Mouse (Mus musculus) CD4-positive, CD25-positive, alpha-beta regulatory T cell, adult 2 months (primary cell): ENCODE data around the gene Rnase2a.
A peak's percentile ranks its signal among the peaks of the same experiment; 100 is the strongest.
"Not testable (repeated sequence)": the region's sequence is repeated elsewhere in the genome, so short reads cannot be mapped to it uniquely, and the experiment has no call there.

Source experiments
- DNase-seq: peaks from one replicate; pipeline ENCODE4 v3.0.0-alpha.2; 2012; ENCODE audit warnings: low read depth, low spot score

The Rnase2a gene

GRCm38 (mm10) chr14:51256041-51256440 is at the start of gene Rnase2a:
Gene Rnase2a (minus strand): TSS chr14:51256112.
- DNase-seq: no peak

GRCm38 (mm10) chr14:51291505-51291904 is 35.6 kb upstream of the Rnase2a start:
- no peak for DNase-seq

GRCm38 (mm10) chr14:51278515-51278914 is 22.6 kb upstream of the Rnase2a start:
- DNase-seq: not testable (repeated sequence)

GRCm38 (mm10) chr14:51268677-51269076 is 12.8 kb upstream of the Rnase2a start:
- no peak for DNase-seq

- DNase-seq: peak; percentile 69
Observed at GRCm38 (mm10) chr14:51266113-51266512, 10.2 kb upstream of the Rnase2a start.

- no peak for DNase-seq
Observed at GRCm38 (mm10) chr14:51265667-51266066, 9.8 kb upstream of the Rnase2a start.

GRCm38 (mm10) chr14:51262397-51262796 is 6.5 kb upstream of the Rnase2a start:
- no peak for DNase-seq

- DNase-seq: no peak
Observed at GRCm38 (mm10) chr14:51259741-51260140, 3.8 kb upstream of the Rnase2a start.

GRCm38 (mm10) chr14:51253569-51253968 is 2.3 kb downstream of the Rnase2a start:
- no peak for DNase-seq

GRCm38 (mm10) chr14:51252206-51252605 is 3.7 kb downstream of the Rnase2a start:
- DNase-seq: not testable (repeated sequence)

- DNase-seq: no peak
Observed at GRCm38 (mm10) chr14:51250348-51250747, 5.6 kb downstream of the Rnase2a start.

- no peak for DNase-seq
Observed at GRCm38 (mm10) chr14:51247736-51248135, 8.2 kb downstream of the Rnase2a start.

GRCm38 (mm10) chr14:51240899-51241298 is 15.0 kb downstream of the Rnase2a start:
- peak; percentile 42 for DNase-seq

- not testable (repeated sequence) for DNase-seq
Observed at GRCm38 (mm10) chr14:51237488-51237887, 18.4 kb downstream of the Rnase2a start.

GRCm38 (mm10) chr14:51229657-51230056 is 26.3 kb downstream of the Rnase2a start:
- DNase-seq: not testable (repeated sequence)

- DNase-seq: not testable (repeated sequence)
Observed at GRCm38 (mm10) chr14:51220075-51220474, 35.8 kb downstream of the Rnase2a start.
